ENCODE assay signal across 21 mouse cellular contexts in the genomic region with DNA sequence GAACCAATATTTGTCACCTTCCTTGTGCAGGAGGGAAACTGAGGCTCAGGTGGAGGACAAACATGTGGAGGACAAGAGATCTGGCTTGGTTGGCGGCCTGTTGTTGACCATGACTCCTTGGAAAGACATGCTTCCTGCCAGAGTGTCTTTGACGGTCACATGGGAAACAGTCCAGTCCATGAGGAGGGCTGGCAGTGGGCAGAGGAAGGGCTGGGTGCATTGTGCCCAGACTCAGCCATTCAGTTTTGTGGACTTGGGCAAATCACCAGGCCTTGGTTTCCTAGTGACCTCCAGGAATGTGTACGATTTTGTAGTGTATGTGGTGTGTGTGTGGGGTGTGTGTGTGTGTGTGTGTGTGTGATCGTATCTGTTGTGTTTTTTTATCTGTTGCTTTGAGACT.
DNase-seq lines count a peak whose midpoint lies in the region; ATAC-seq and TF ChIP-seq lines count a peak whose summit lies in the region.
"Had no signal": no experiment of that assay in that cellular context is flagged by ENCODE, and none has a peak within 500 bp of the region (broad histone marks: within the 10 kb centered on the region; RNA-seq: fewer than 3 reads in every experiment).

No protein-coding gene starts in this region.

- intact Hi-C loops in heart, adult 2 months (cut with DNase I), result no loop called here

- no peaks in the 10 kb centered on the region for H3K79me2 ChIP-seq in heart, adult 2 months (replicated peaks; ENCODE audit: control insufficient read depth, insufficient read depth, low read length)

- peaks cover 5% of the 10 kb centered on the region; the same call in 1 of the 2 replicates for H3K4me1 ChIP-seq in midbrain, embryonic 13.5 days (replicated peaks)
- no peaks in the 10 kb centered on the region for H3K4me1 ChIP-seq in midbrain, embryonic 16.5 days (ENCODE audit: control insufficient read depth, insufficient read depth, low read length)
- peaks cover 33% of the 10 kb centered on the region for H3K4me1 ChIP-seq in lung, embryonic 15.5 days
- H3K4me1 ChIP-seq in heart, adult 2 months (ENCODE audit: control insufficient read depth, insufficient read depth, low read length), result no peaks in the 10 kb centered on the region
- H3K4me1 ChIP-seq: embryonic facial prominence, embryonic 15.5 days; forebrain, embryonic 10.5 days had no signal

- no peaks in the 10 kb centered on the region for H3K27me3 ChIP-seq in midbrain, embryonic 13.5 days
- no peaks in the 10 kb centered on the region for H3K27me3 ChIP-seq in midbrain, embryonic 16.5 days (ENCODE audit: control insufficient read depth, insufficient read depth, low read depth, low read length)
- no peaks in the 10 kb centered on the region for H3K27me3 ChIP-seq in lung, embryonic 15.5 days
- no peaks in the 10 kb centered on the region for H3K27me3 ChIP-seq in heart, adult 2 months (ENCODE audit: control insufficient read depth, insufficient read depth, low read length)
- H3K27me3 ChIP-seq: embryonic facial prominence, embryonic 15.5 days; heart, embryonic 15.5 days had no signal

- H3K27ac ChIP-seq in midbrain, embryonic 13.5 days, result no peak overlapping the region
- H3K27ac ChIP-seq in midbrain, embryonic 16.5 days (ENCODE audit: low read length), result no peak overlapping the region
- peak overlapping the region; percentile 92 for H3K27ac ChIP-seq in lung, embryonic 15.5 days
- H3K27ac ChIP-seq in heart, adult 2 months, result no peak overlapping the region
- H3K27ac ChIP-seq: embryonic facial prominence, embryonic 15.5 days; forebrain, embryonic 10.5 days had no signal

- peak; percentile 53; the same call in 1 of the 2 replicates for ATAC-seq in midbrain, embryonic 13.5 days
- no peak; the same call in 1 of the 2 replicates for ATAC-seq in midbrain, embryonic 16.5 days
- ATAC-seq in lung, embryonic 15.5 days (ENCODE audit: borderline replicate concordance, extremely low read depth, low FRiP score, low TSS enrichment), result no peak

- no peak for TF ChIP-seq POLR2A in heart, adult 2 months (IDR thresholded peaks at IDR 0.05; ENCODE audit: insufficient read depth, low read depth, low read length)

- H3K36me3 ChIP-seq in midbrain, embryonic 13.5 days, result peaks cover 18% of the 10 kb centered on the region
- peaks cover 3% of the 10 kb centered on the region; the same call in 1 of the 2 replicates for H3K36me3 ChIP-seq in midbrain, embryonic 16.5 days (ENCODE audit: control insufficient read depth, insufficient read depth, low read length)
- peaks cover 15% of the 10 kb centered on the region; the same call in 1 of the 2 replicates for H3K36me3 ChIP-seq in lung, embryonic 15.5 days
- H3K36me3 ChIP-seq in heart, adult 2 months (ENCODE audit: control insufficient read depth, insufficient read depth, low read length), result no peaks in the 10 kb centered on the region
- H3K36me3 ChIP-seq: G1E had no signal

- no peaks in the 10 kb centered on the region for H3K9me3 ChIP-seq in midbrain, embryonic 13.5 days
- no peaks in the 10 kb centered on the region for H3K9me3 ChIP-seq in midbrain, embryonic 16.5 days (replicated peaks; ENCODE audit: control insufficient read depth, low read length, poor library complexity, severe bottlenecking)
- H3K9me3 ChIP-seq in lung, embryonic 15.5 days, result no peaks in the 10 kb centered on the region
- H3K9me3 ChIP-seq: embryonic facial prominence, embryonic 15.5 days; forebrain, embryonic 10.5 days; G1E; heart, embryonic 15.5 days had no signal

- H3K4me3 ChIP-seq in midbrain, embryonic 13.5 days (replicated peaks), result no peak overlapping the region
- H3K4me3 ChIP-seq in midbrain, embryonic 16.5 days (ENCODE audit: low read depth, low read length), result no peak overlapping the region
- H3K4me3 ChIP-seq in lung, embryonic 15.5 days, result no peak overlapping the region
- H3K4me3 ChIP-seq in heart, adult 2 months, result no peak overlapping the region
- H3K4me3 ChIP-seq: embryonic facial prominence, embryonic 15.5 days; forebrain, embryonic 10.5 days; heart, embryonic 15.5 days; myocyte had no signal

- peak; percentile 20 for DNase-seq in heart, postnatal 4 days
- no peak for DNase-seq in heart, adult 11 months
- DNase-seq in lung, postnatal 4 days, result peak; percentile 50 to 69
- DNase-seq in heart, adult 2 months, result no peak
- DNase-seq: adrenal gland, postnatal 36 days; cerebellum, adult 18-20 months; cerebellum, postnatal 36 days; gastrocnemius, postnatal 10 days; kidney, adult 18-20 months; liver; right cerebral cortex, postnatal 14 days; spleen, adult 18-20 months; thymus, postnatal 25 days had no signal

- WGBS in midbrain, embryonic 13.5 days, result 86% methylated on average over 4 of the region's 4 CpGs
- 81% methylated on average over 4 of the region's 4 CpGs for WGBS in midbrain, embryonic 16.5 days
- 64% methylated on average over 4 of the region's 4 CpGs for WGBS in lung, embryonic 15.5 days
- WGBS in heart, adult 2 months, result 54% methylated on average over 4 of the region's 4 CpGs

- TF ChIP-seq CTCF in heart, adult 2 months (IDR thresholded peaks at IDR 0.05), result no peak

- no peak overlapping the region for H3K4me2 ChIP-seq in midbrain, embryonic 13.5 days (replicated peaks)
- no peak overlapping the region for H3K4me2 ChIP-seq in midbrain, embryonic 16.5 days (ENCODE audit: low read length)
- no peak overlapping the region for H3K4me2 ChIP-seq in lung, embryonic 15.5 days
- H3K4me2 ChIP-seq: embryonic facial prominence, embryonic 15.5 days; heart, embryonic 15.5 days had no signal

- no peak for TF ChIP-seq EP300 in heart, adult 2 months (IDR thresholded peaks at IDR 0.05; ENCODE audit: insufficient read depth, low read depth, low read length)

- no peak overlapping the region for H3K9ac ChIP-seq in midbrain, embryonic 13.5 days (replicated peaks)
- H3K9ac ChIP-seq in midbrain, embryonic 16.5 days (ENCODE audit: low read depth, low read length), result no peak overlapping the region
- no peak overlapping the region for H3K9ac ChIP-seq in lung, embryonic 15.5 days
- no peak overlapping the region for H3K9ac ChIP-seq in heart, adult 2 months (ENCODE audit: low read depth, low read length)
- H3K9ac ChIP-seq: embryonic facial prominence, embryonic 15.5 days; heart, embryonic 15.5 days had no signal

Comparison
In these comparisons a context has a peak if more than half of its experiments do, and no peak if none do; other contexts are left out.
1. DNase-seq: peak in heart, postnatal 4 days (single experiment) and lung, postnatal 4 days (2 of 2); none in heart, adult 11 months (single experiment) and heart, adult 2 months (0 of 2).